Mouse (Mus musculus) frontal cortex, postnatal 25 days (tissue): ENCODE measurements around the gene Nudt8.
"Not testable (repeated sequence)": the region's sequence is repeated elsewhere in the genome, so short reads cannot be mapped to it uniquely, and the experiment has no call there.

Source experiments
- DNase-seq, 2 experiments: peaks; one replicate each; pipeline ENCODE4 v3.0.0; 2022; ENCODE audit warnings: low spot score in 2 of 2

Nudt8 gene

GRCm38 (mm10) chr19:4013066-4013465 lies 12.7 kb downstream of the Nudt8 start:
- DNase-seq = no peak

GRCm38 (mm10) chr19:4014802-4015201 lies 14.4 kb downstream of the Nudt8 start:
- no peak for DNase-seq

GRCm38 (mm10) chr19:4015635-4016034 lies 15.3 kb downstream of the Nudt8 start:
- no peak for DNase-seq

GRCm38 (mm10) chr19:4017921-4018587 lies 17.7 kb downstream of the Nudt8 start:
- DNase-seq = no peak

GRCm38 (mm10) chr19:4018743-4019583 lies 18.6 kb downstream of the Nudt8 start:
- peak; percentile 46 to 63 for DNase-seq

- DNase-seq = no peak
These were observed 22.8 kb downstream of the Nudt8 start for GRCm38 (mm10) chr19:4023185-4023584.

GRCm38 (mm10) chr19:4027576-4027975 lies 27.2 kb downstream of the Nudt8 start:
- DNase-seq = no peak

- no peak for DNase-seq
These were observed 32.3 kb downstream of the Nudt8 start for GRCm38 (mm10) chr19:4032668-4033067.

GRCm38 (mm10) chr19:4033298-4033697 lies 32.9 kb downstream of the Nudt8 start:
- no peak for DNase-seq

- no peak for DNase-seq
These were observed 33.4 kb downstream of the Nudt8 start for GRCm38 (mm10) chr19:4033742-4034141.

GRCm38 (mm10) chr19:4036327-4037045 lies 36.1 kb downstream of the Nudt8 start:
- no peak for DNase-seq

GRCm38 (mm10) chr19:4037154-4037787 lies 36.9 kb downstream of the Nudt8 start:
- DNase-seq = not testable (repeated sequence)

GRCm38 (mm10) chr19:4037788-4038232 lies 37.4 kb downstream of the Nudt8 start, which contains the start of gene Gstp1:
Gstp1 (minus strand) TSS chr19:4037985.
- peak; percentile 75 to 80 for DNase-seq

GRCm38 (mm10) chr19:4040941-4041340 lies 40.6 kb downstream of the Nudt8 start:
- not testable (repeated sequence) for DNase-seq

- peak in 1 of 2 experiments; percentile 2 for DNase-seq
These were observed 41.1 kb downstream of the Nudt8 start for GRCm38 (mm10) chr19:4041500-4041899.

- no peak for DNase-seq
These were observed 41.7 kb downstream of the Nudt8 start for GRCm38 (mm10) chr19:4042124-4042523.

GRCm38 (mm10) chr19:4044109-4044508 lies 43.7 kb downstream of the Nudt8 start:
- DNase-seq = not testable (repeated sequence)

- DNase-seq = peak; percentile 55 to 56
These were observed 45.8 kb downstream of the Nudt8 start, which contains the start of gene Gstp2 for GRCm38 (mm10) chr19:4045966-4046865. Gstp2 (minus strand) TSS chr19:4046023.

- no peak for DNase-seq
These were observed 46.5 kb downstream of the Nudt8 start for GRCm38 (mm10) chr19:4046866-4047254.

GRCm38 (mm10) chr19:4047859-4048258 lies 47.5 kb downstream of the Nudt8 start:
- DNase-seq = peak; percentile 49 to 65
